Mouse (Mus musculus): ENCODE measurements at regions not wholly inside any gene's neighbourhood (a gene's known extent, or its start where the extent isn't known, plus 50 kb on each side); places are given as distances from the start of the nearest gene placed in this dataset.

- Histone ChIP-seq H3K4me2 (replicated peaks) (no peak overlapping the region), H3K36me3 (no peaks in the 10 kb centered on the region), H3K9me3 (no peaks in the 10 kb centered on the region), H3K4me1 (replicated peaks) (peaks cover 9% of the 10 kb centered on the region; the same call in 1 of the 2 replicates), H3K27me3 (replicated peaks) (no peaks in the 10 kb centered on the region), H3K9ac (no peak overlapping the region), H3K4me3 (replicated peaks) (no peak overlapping the region), H3K27ac (no peak overlapping the region)
- WGBS, result 53% methylated on average over 10 of the region's 10 CpGs
- peak; percentile 34; the same call in 1 of the 2 replicates for ATAC-seq
Observed at GRCm38 (mm10) chr17:73023362-73024107, 84.2 kb upstream of the Lclat1 start.

- WGBS, result 90% methylated on average over 5 of the region's 5 CpGs
- no peak overlapping the region for H3K9ac ChIP-seq
- no peaks in the 10 kb centered on the region for H3K27me3 ChIP-seq (replicated peaks)
- no peak overlapping the region for H3K27ac ChIP-seq
- no peak for ATAC-seq
- H3K4me3 ChIP-seq (replicated peaks), result no peak overlapping the region
- peaks cover 9% of the 10 kb centered on the region; the same call in 1 of the 2 replicates for H3K4me1 ChIP-seq (replicated peaks)
- H3K4me2 ChIP-seq (replicated peaks), result no peak overlapping the region
- no peaks in the 10 kb centered on the region for H3K9me3 ChIP-seq
- H3K36me3 ChIP-seq, result no peaks in the 10 kb centered on the region
Observed at GRCm38 (mm10) chr17:73027122-73027521, 80.7 kb upstream of the Lclat1 start.

- Histone ChIP-seq H3K36me3 (no peaks in the 10 kb centered on the region), H3K27me3 (replicated peaks) (no peaks in the 10 kb centered on the region), H3K4me1 (replicated peaks) (peaks cover 17% of the 10 kb centered on the region), H3K9me3 (no peaks in the 10 kb centered on the region), H3K4me2 (replicated peaks) (no peak overlapping the region), H3K9ac (no peak overlapping the region), H3K4me3 (replicated peaks) (no peak overlapping the region), H3K27ac (no peak overlapping the region)
- 66% methylated on average over 5 of the region's 5 CpGs for WGBS
- no peak for ATAC-seq
Observed at GRCm38 (mm10) chr17:73031796-73032195, 76.0 kb upstream of the Lclat1 start.

- H3K4me2 ChIP-seq (replicated peaks), result no peak overlapping the region
- no peaks in the 10 kb centered on the region for H3K36me3 ChIP-seq
- no peaks in the 10 kb centered on the region for H3K9me3 ChIP-seq
- H3K9ac ChIP-seq, result no peak overlapping the region
- no peak overlapping the region for H3K4me3 ChIP-seq (replicated peaks)
- no peaks in the 10 kb centered on the region for H3K27me3 ChIP-seq (replicated peaks)
- H3K4me1 ChIP-seq (replicated peaks), result peaks cover 17% of the 10 kb centered on the region
- WGBS, result 82% methylated on average over 3 of the region's 3 CpGs
- no peak overlapping the region for H3K27ac ChIP-seq
- peak; percentile 69 for ATAC-seq
Observed at GRCm38 (mm10) chr17:73032326-73032725, 75.5 kb upstream of the Lclat1 start.

GRCm38 (mm10) chr17:73034420-73034819 lies 73.4 kb upstream of the Lclat1 start:
- peaks cover 17% of the 10 kb centered on the region for H3K4me1 ChIP-seq (replicated peaks)

GRCm38 (mm10) chr17:73034981-73035481 lies 72.8 kb upstream of the Lclat1 start:
- WGBS, result 13% methylated on average over 8 of the region's 8 CpGs

More at GRCm38 (mm10) chr17:73034420-73034819, 73.4 kb upstream of the Lclat1 start:
- Histone ChIP-seq H3K36me3 (no peaks in the 10 kb centered on the region), H3K9ac (no peak overlapping the region), H3K27ac (peak overlapping the region; percentile 54), H3K4me3 (replicated peaks) (no peak overlapping the region), H3K9me3 (no peaks in the 10 kb centered on the region), H3K4me2 (replicated peaks) (no peak overlapping the region), H3K27me3 (replicated peaks) (no peaks in the 10 kb centered on the region)
- 86% methylated on average over 3 of the region's 3 CpGs for WGBS
- ATAC-seq, result peak; percentile 44; the same call in 1 of the 2 replicates

GRCm38 (mm10) chr17:73036845-73037244 lies 70.9 kb upstream of the Lclat1 start:
- ATAC-seq, result peak; percentile 60
- no peak overlapping the region for H3K4me2 ChIP-seq (replicated peaks)
- no peaks in the 10 kb centered on the region for H3K9me3 ChIP-seq
- H3K9ac ChIP-seq, result no peak overlapping the region
- H3K27ac ChIP-seq, result no peak overlapping the region; the same call in 1 of the 2 replicates
- no peaks in the 10 kb centered on the region for H3K27me3 ChIP-seq (replicated peaks)
- no peaks in the 10 kb centered on the region for H3K36me3 ChIP-seq
- no peak overlapping the region for H3K4me3 ChIP-seq (replicated peaks)
- peaks cover 17% of the 10 kb centered on the region for H3K4me1 ChIP-seq (replicated peaks)
- WGBS, result 26% methylated on average over 3 of the region's 3 CpGs

More at GRCm38 (mm10) chr17:73034981-73035481, 72.8 kb upstream of the Lclat1 start:
- Histone ChIP-seq H3K9me3 (no peaks in the 10 kb centered on the region), H3K27me3 (replicated peaks) (no peaks in the 10 kb centered on the region), H3K36me3 (no peaks in the 10 kb centered on the region), H3K9ac (no peak overlapping the region), H3K4me1 (replicated peaks) (peaks cover 17% of the 10 kb centered on the region), H3K4me3 (replicated peaks) (no peak overlapping the region), H3K4me2 (replicated peaks) (no peak overlapping the region), H3K27ac (peak overlapping the region; percentile 54)
- ATAC-seq, result peak; percentile 66

- Histone ChIP-seq H3K9me3 (no peaks in the 10 kb centered on the region), H3K4me2 (replicated peaks) (no peak overlapping the region), H3K4me3 (replicated peaks) (no peak overlapping the region), H3K27me3 (replicated peaks) (no peaks in the 10 kb centered on the region), H3K27ac (no peak overlapping the region), H3K36me3 (no peaks in the 10 kb centered on the region), H3K9ac (no peak overlapping the region), H3K4me1 (replicated peaks) (peaks cover 17% of the 10 kb centered on the region)
- no peak for ATAC-seq
- 89% methylated on average over 2 of the region's 2 CpGs for WGBS
Observed at GRCm38 (mm10) chr17:73038586-73038985, 69.2 kb upstream of the Lclat1 start.

GRCm38 (mm10) chr17:73044918-73045580 lies 62.7 kb upstream of the Lclat1 start:
- H3K4me2 ChIP-seq (replicated peaks), result no peak overlapping the region
- 80% methylated on average over 5 of the region's 5 CpGs for WGBS
- no peaks in the 10 kb centered on the region for H3K36me3 ChIP-seq
- no peak for ATAC-seq
- H3K27me3 ChIP-seq (replicated peaks), result no peaks in the 10 kb centered on the region
- no peak overlapping the region for H3K4me3 ChIP-seq (replicated peaks)
- H3K9ac ChIP-seq, result no peak overlapping the region
- H3K27ac ChIP-seq, result no peak overlapping the region
- no peaks in the 10 kb centered on the region for H3K4me1 ChIP-seq (replicated peaks)
- no peaks in the 10 kb centered on the region for H3K9me3 ChIP-seq

- Histone ChIP-seq H3K4me2 (replicated peaks) (no peak overlapping the region), H3K27me3 (replicated peaks) (no peaks in the 10 kb centered on the region), H3K4me3 (replicated peaks) (no peak overlapping the region), H3K9me3 (no peaks in the 10 kb centered on the region), H3K27ac (no peak overlapping the region), H3K4me1 (replicated peaks) (no peaks in the 10 kb centered on the region), H3K36me3 (no peaks in the 10 kb centered on the region), H3K9ac (no peak overlapping the region)
- WGBS, result 47% methylated on average over 4 of the region's 4 CpGs
- ATAC-seq, result no peak
Observed at GRCm38 (mm10) chr17:73046985-73047384, 60.8 kb upstream of the Lclat1 start.

GRCm38 (mm10) chr17:73048164-73048563 lies 59.6 kb upstream of the Lclat1 start:
- ATAC-seq, result no peak
- H3K27me3 ChIP-seq (replicated peaks), result no peaks in the 10 kb centered on the region

GRCm38 (mm10) chr17:73052956-73053355 lies 54.8 kb upstream of the Lclat1 start:
- no peaks in the 10 kb centered on the region for H3K9me3 ChIP-seq
- H3K4me1 ChIP-seq (replicated peaks), result peaks cover 8% of the 10 kb centered on the region; the same call in 1 of the 2 replicates
- no peak overlapping the region for H3K4me2 ChIP-seq (replicated peaks)
- no peaks in the 10 kb centered on the region for H3K36me3 ChIP-seq
- no peak overlapping the region for H3K9ac ChIP-seq
- ATAC-seq, result no peak
- H3K27ac ChIP-seq, result peak overlapping the region; percentile 34; the same call in 1 of the 2 replicates
- H3K4me3 ChIP-seq (replicated peaks), result no peak overlapping the region
- WGBS, result 83% methylated on average over 2 of the region's 2 CpGs
- H3K27me3 ChIP-seq (replicated peaks), result no peaks in the 10 kb centered on the region

More at GRCm38 (mm10) chr17:73048164-73048563, 59.6 kb upstream of the Lclat1 start:
- Histone ChIP-seq H3K9ac (no peak overlapping the region), H3K4me1 (replicated peaks) (peaks cover 2% of the 10 kb centered on the region; the same call in 1 of the 2 replicates), H3K4me3 (replicated peaks) (no peak overlapping the region), H3K4me2 (replicated peaks) (no peak overlapping the region), H3K9me3 (no peaks in the 10 kb centered on the region), H3K36me3 (no peaks in the 10 kb centered on the region), H3K27ac (no peak overlapping the region)
- 82% methylated on average over 2 of the region's 2 CpGs for WGBS
